Mouse (Mus musculus) MEL (cell line): Measurements from ENCODE around the gene Gm17359.

Source experiments
- ELF1 ChIP-seq: IDR thresholded peaks from 2 replicates; pipeline ENCODE4 v1.6.1; 2014; ENCODE audit warnings: low read depth, mild to moderate bottlenecking, inconsistent platforms, low read length, improper control_type of control experiment, moderate library complexity
- GATA1 ChIP-seq: IDR thresholded peaks from 2 replicates; pipeline ENCODE4 v1.6.1; 2011; ENCODE audit warnings: low read depth, low read length, improper control_type of control experiment
- POLR2A ChIP-seq, 2 experiments: IDR thresholded peaks; 2 replicates each; pipeline ENCODE4 v1.6.1; 2011 to 2012; ENCODE audit warnings: low read length in 2 of 2, mild to moderate bottlenecking in 2 of 2, control low read depth in 1 of 2, improper control_type of control experiment in 1 of 2, low read depth in 1 of 2, moderate library complexity in 1 of 2; ENCODE audit not compliant: control insufficient read depth in 1 of 2, insufficient read depth in 1 of 2, poor library complexity in 1 of 2
- RAD21 ChIP-seq: IDR thresholded peaks from 2 replicates; pipeline ENCODE4 v1.6.1; 2011; ENCODE audit warnings: mild to moderate bottlenecking, low read depth, low read length, improper control_type of control experiment
- SIN3A ChIP-seq: IDR thresholded peaks from 2 replicates; pipeline ENCODE4 v1.6.1; 2012; ENCODE audit warnings: low read length, improper control_type of control experiment, inconsistent platforms
- TCF12 ChIP-seq: IDR thresholded peaks from 2 replicates; pipeline ENCODE4 v1.6.1; 2014; ENCODE audit warnings: low read depth, mild to moderate bottlenecking, inconsistent platforms, low read length, improper control_type of control experiment, moderate library complexity

DNA sequence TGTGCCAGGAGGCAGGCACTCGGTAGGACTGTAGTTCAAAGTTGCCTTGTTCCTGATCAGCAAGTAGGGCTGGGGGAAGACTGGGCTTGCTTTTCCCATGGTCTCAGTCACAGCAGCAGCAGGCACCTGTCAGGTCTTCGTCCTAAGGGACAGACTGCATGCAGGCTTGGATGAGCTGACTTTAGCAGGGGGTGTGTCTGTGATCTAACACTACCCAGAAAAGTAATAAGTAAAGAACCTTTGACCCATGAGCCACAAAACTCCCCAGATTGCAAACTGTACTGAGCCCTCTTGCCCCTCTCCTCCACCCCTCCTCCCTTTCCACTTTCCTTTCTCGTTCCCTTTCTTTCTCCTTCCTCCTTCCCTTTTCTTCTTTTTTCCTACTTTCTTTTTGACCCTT lies 4.3 kb downstream of the Gm17359 start:
- TF ChIP-seq GATA1 (no peak), POLR2A (IDR thresholded peaks at IDR 0.05; ENCODE audit: control insufficient read depth in 1 of 2, insufficient read depth in 1 of 2, low read depth in 1 of 2, low read length in 2 of 2, poor library complexity in 1 of 2) (no peak), TCF12 (no peak), ELF1 (no peak), RAD21 (no peak), SIN3A (no peak)
